Mouse (Mus musculus) urinary bladder, postnatal 4 days (tissue): ENCODE results near the gene Bscl2.
A peak's percentile ranks its signal among the peaks of the same experiment; 100 is the strongest.
"Not testable (repeated sequence)": the region's sequence is repeated elsewhere in the genome, so short reads cannot be mapped to it uniquely, and the experiment has no call there.

Experiments used
- DNase-seq, 2 experiments: peaks; one replicate each; pipeline ENCODE4 v3.0.0; 2021 to 2022; ENCODE audit warnings: low spot score in 2 of 2

The Bscl2 gene

GRCm38 (mm10) chr19:8830664-8831063, 6.6 kb upstream of the Bscl2 start:
- DNase-seq: no peak

GRCm38 (mm10) chr19:8831262-8831661, 6.0 kb upstream of the Bscl2 start:
- no peak for DNase-seq

GRCm38 (mm10) chr19:8832971-8833370, 4.3 kb upstream of the Bscl2 start:
- DNase-seq: no peak

GRCm38 (mm10) chr19:8836327-8836726, 940 bp upstream of the Bscl2 start:
- DNase-seq: not testable (repeated sequence)

- no peak for DNase-seq
Observed at GRCm38 (mm10) chr19:8838041-8838730, 919 bp downstream of the Bscl2 start.

GRCm38 (mm10) chr19:8839103-8839907, 2.0 kb downstream of the Bscl2 start, which contains the start of gene Gng3:
Gene Gng3 (minus strand): TSS chr19:8839194.
- DNase-seq: no peak

GRCm38 (mm10) chr19:8839908-8840791, 2.9 kb downstream of the Bscl2 start:
- DNase-seq: peak; percentile 62 to 74

- no peak for DNase-seq
Observed at GRCm38 (mm10) chr19:8841012-8841411, 3.7 kb downstream of the Bscl2 start.

- no peak for DNase-seq
Observed at GRCm38 (mm10) chr19:8842961-8843360, 5.7 kb downstream of the Bscl2 start.

- peak; percentile 48 to 83 for DNase-seq
Observed at GRCm38 (mm10) chr19:8844371-8845129, 7.3 kb downstream of the Bscl2 start.

GRCm38 (mm10) chr19:8848356-8848755, 11.1 kb downstream of the Bscl2 start:
- no peak for DNase-seq

GRCm38 (mm10) chr19:8850402-8850901, 13.2 kb downstream of the Bscl2 start, which contains the start of gene Lrrn4cl:
Gene Lrrn4cl (plus strand): TSS chr19:8850768.
- DNase-seq: peak; percentile 57 to 67

GRCm38 (mm10) chr19:8851639-8852038, 14.4 kb downstream of the Bscl2 start:
- no peak for DNase-seq

- no peak for DNase-seq
Observed at GRCm38 (mm10) chr19:8852236-8852928, 15.1 kb downstream of the Bscl2 start.

GRCm38 (mm10) chr19:8853117-8853516, 15.8 kb downstream of the Bscl2 start:
- no peak for DNase-seq

- no peak for DNase-seq
Observed at GRCm38 (mm10) chr19:8857689-8858088, 20.4 kb downstream of the Bscl2 start.

- no peak for DNase-seq
Observed at GRCm38 (mm10) chr19:8859018-8859417, 21.8 kb downstream of the Bscl2 start.

- no peak for DNase-seq
Observed at GRCm38 (mm10) chr19:8864265-8864664, 27.0 kb downstream of the Bscl2 start.

- not testable (repeated sequence) for DNase-seq
Observed at GRCm38 (mm10) chr19:8870381-8870780, 33.1 kb downstream of the Bscl2 start.

- no peak for DNase-seq
Observed at GRCm38 (mm10) chr19:8870838-8871237, 33.6 kb downstream of the Bscl2 start.
